Mouse (Mus musculus) testis, adult 2 months (tissue): Measurements from ENCODE around the gene Tagln2.

ENCODE experiments used
- CTCF ChIP-seq: fragments of 200-500 bp; IDR thresholded peaks from 2 replicates; pipeline ENCODE4 v1.5.1; 2012; ENCODE audit warnings: low read depth, mild to moderate bottlenecking, inconsistent platforms, low read length, moderate library complexity; ENCODE audit not compliant: control insufficient read depth, insufficient read depth, insufficient replicate concordance
- POLR2A ChIP-seq: fragments of 200-500 bp; IDR thresholded peaks from 2 replicates; pipeline ENCODE4 v1.6.1; 2012; ENCODE audit warnings: low read depth, mild to moderate bottlenecking, inconsistent platforms, low read length, moderate library complexity; ENCODE audit not compliant: control insufficient read depth

GRCm38 (mm10) chr1:172482518-172483360, 17.1 kb upstream of the Tagln2 start:
- TF ChIP-seq CTCF, result no peak
- TF ChIP-seq POLR2A, result no peak
